Comparison of ENCODE assay signal across 21 mouse cellular contexts in genomic region chr7:40683641-40684040, GRCm38 (mm10).
"Had no signal": no experiment of that assay in that cellular context is flagged by ENCODE, and none has a peak within 500 bp of the region (broad histone marks: within the 10 kb centered on the region; RNA-seq: fewer than 3 reads in every experiment).

No protein-coding gene starts in this region.

- H3K4me2 ChIP-seq: heart, embryonic 11.5 days; heart, embryonic 13.5 days; heart, embryonic 15.5 days; hindbrain, embryonic 13.5 days; hindbrain, embryonic 15.5 days; limb, embryonic 13.5 days; limb, embryonic 15.5 days; liver, embryonic 12.5 days had no signal

- H3K9me3 ChIP-seq: heart, embryonic 13.5 days; heart, embryonic 15.5 days; hindbrain, embryonic 13.5 days; hindbrain, embryonic 15.5 days; limb, embryonic 13.5 days; limb, embryonic 15.5 days; liver, embryonic 12.5 days had no signal

- DNase-seq: gastrocnemius, adult 2 months; gastrocnemius, postnatal 14 days; gastrocnemius, postnatal 36 days; heart, adult 11 months; heart, adult 2 months; heart, postnatal 14 days; heart, postnatal 36 days; layer of hippocampus, adult 9-11 months; layer of hippocampus, postnatal 36 days; left cerebral cortex, postnatal 4 days had no signal

- H3K27me3 ChIP-seq: heart, embryonic 13.5 days; heart, embryonic 15.5 days; limb, embryonic 13.5 days; limb, embryonic 15.5 days; liver, embryonic 12.5 days had no signal

- H3K9ac ChIP-seq: heart, embryonic 13.5 days; heart, embryonic 15.5 days; hindbrain, embryonic 13.5 days; hindbrain, embryonic 15.5 days; limb, embryonic 13.5 days; limb, embryonic 15.5 days; liver, embryonic 12.5 days; liver, embryonic 14.5 days had no signal

- H3K36me3 ChIP-seq: heart, embryonic 13.5 days; heart, embryonic 15.5 days; hindbrain, embryonic 13.5 days; hindbrain, embryonic 15.5 days; limb, embryonic 13.5 days; limb, embryonic 15.5 days; liver, embryonic 12.5 days had no signal

- ATAC-seq: forebrain, embryonic 16.5 days; hindbrain, postnatal 0 days; liver, embryonic 12.5 days had no signal

- H3K27ac ChIP-seq: gastrocnemius, adult 2 months; heart, adult 2 months; heart, embryonic 13.5 days; heart, embryonic 15.5 days; hindbrain, embryonic 13.5 days; hindbrain, embryonic 15.5 days; hindbrain, postnatal 0 days; limb, embryonic 13.5 days; limb, embryonic 15.5 days; liver, embryonic 12.5 days; liver, embryonic 14.5 days had no signal

- H3K4me1 ChIP-seq: heart, embryonic 13.5 days; heart, embryonic 15.5 days; limb, embryonic 13.5 days; limb, embryonic 15.5 days; liver, embryonic 12.5 days had no signal

- H3K4me3 ChIP-seq: gastrocnemius, adult 2 months; heart, adult 2 months; heart, embryonic 13.5 days; heart, embryonic 15.5 days; hindbrain, embryonic 13.5 days; hindbrain, embryonic 15.5 days; limb, embryonic 13.5 days; limb, embryonic 15.5 days; liver, embryonic 12.5 days had no signal
